Mouse (Mus musculus) MEL (cell line): ENCODE data around the gene Tmem206. TPM values are rescaled to one million over a fixed set of nuclear protein-coding genes. Genes with fewer than 3 reads are reported as not detected.

ENCODE experiments used
- DNase-seq: peaks from one replicate; pipeline ENCODE4 v3.0.0; 2011; ENCODE audit warnings: low read depth, low spot score
- H3K27ac ChIP-seq: 2 replicates; pipeline ENCODE4 v1.5.1; 2012; ENCODE audit warnings: low read depth, mild to moderate bottlenecking, control low read depth, low read length, moderate library complexity; ENCODE audit not compliant: control insufficient read depth
- H3K27me3 ChIP-seq, 2 experiments: fragments of 150-350 bp in 1 of 2; sonication (generic) in 1 of 2; 2 replicates each; pipeline ENCODE4 v1.6.1; 2012; ENCODE audit warnings: low read length in 2 of 2, mild to moderate bottlenecking in 2 of 2, improper control_type of control experiment in 1 of 2, moderate library complexity in 1 of 2; ENCODE audit not compliant: insufficient read depth in 2 of 2, control insufficient read depth in 1 of 2
- H3K36me3 ChIP-seq, 2 experiments: 2 replicates each; pipeline ENCODE4 v1.6.1; 2012 to 2014; ENCODE audit warnings: low read length in 2 of 2, improper control_type of control experiment in 1 of 2, inconsistent platforms in 1 of 2, mild to moderate bottlenecking in 1 of 2; ENCODE audit not compliant: insufficient read depth in 2 of 2, control insufficient read depth in 1 of 2
- H3K4me1 ChIP-seq, 2 experiments: fragments of 150-350 bp in 1 of 2; sonication (generic) in 1 of 2; 2 replicates each; pipeline ENCODE4 v1.6.1; 2012; ENCODE audit warnings: low read length in 2 of 2, improper control_type of control experiment in 1 of 2, mild to moderate bottlenecking in 1 of 2; ENCODE audit not compliant: insufficient read depth in 2 of 2, control insufficient read depth in 1 of 2
- H3K4me3 ChIP-seq, 2 experiments: fragments of 150-350 bp in 1 of 2; sonication (generic) in 1 of 2; 2 replicates each; pipeline ENCODE4 v1.5.1; 2012; ENCODE audit warnings: low read depth in 2 of 2, low read length in 2 of 2, mild to moderate bottlenecking in 2 of 2, moderate library complexity in 2 of 2, control low read depth in 1 of 2, improper control_type of control experiment in 1 of 2; ENCODE audit not compliant: control insufficient read depth in 1 of 2, insufficient read depth in 1 of 2
- H3K79me2 ChIP-seq: 2 replicates; pipeline ENCODE4 v1.6.1; 2012; ENCODE audit warnings: mild to moderate bottlenecking, low read length, moderate library complexity; ENCODE audit not compliant: control insufficient read depth, poor library complexity, insufficient read depth
- H3K9ac ChIP-seq: 2 replicates; pipeline ENCODE4 v1.6.1; 2012; ENCODE audit warnings: low read depth, mild to moderate bottlenecking, control low read depth, low read length, moderate library complexity; ENCODE audit not compliant: control insufficient read depth, poor library complexity, severe bottlenecking
- H3K9me3 ChIP-seq: fragments of 150-350 bp; sonication (generic); replicated peaks from 2 replicates; pipeline ENCODE4 v1.6.1; 2012; ENCODE audit warnings: mild to moderate bottlenecking, low read length, improper control_type of control experiment, moderate library complexity; ENCODE audit not compliant: insufficient read depth
- CHD2 ChIP-seq: IDR thresholded peaks from 2 replicates; pipeline ENCODE4 v1.6.1; 2011; ENCODE audit warnings: low read length, improper control_type of control experiment
- E2F4 ChIP-seq: IDR thresholded peaks from 2 replicates; pipeline ENCODE4 v1.6.1; 2011; ENCODE audit warnings: low read depth, low read length, improper control_type of control experiment, borderline replicate concordance
- ETS1 ChIP-seq: IDR thresholded peaks from 2 replicates; pipeline ENCODE4 v1.6.1; 2012; ENCODE audit warnings: low read depth, mild to moderate bottlenecking, inconsistent platforms, low read length, improper control_type of control experiment, moderate library complexity
- JUND ChIP-seq: IDR thresholded peaks from 2 replicates; pipeline ENCODE4 v1.6.1; 2011; ENCODE audit warnings: low read depth, mild to moderate bottlenecking, improper control_type of control experiment, low read length
- MAFK ChIP-seq: IDR thresholded peaks from 2 replicates; pipeline ENCODE4 v1.6.1; 2011; ENCODE audit warnings: low read depth, mild to moderate bottlenecking, low read length, improper control_type of control experiment, borderline replicate concordance
- MAX ChIP-seq: IDR thresholded peaks from 2 replicates; pipeline ENCODE4 v1.6.1; 2011; ENCODE audit warnings: low read length, improper control_type of control experiment
- MAZ ChIP-seq: IDR thresholded peaks from 2 replicates; pipeline ENCODE4 v1.6.1; 2012; ENCODE audit warnings: low read depth, mild to moderate bottlenecking, inconsistent platforms, low read length, improper control_type of control experiment
- MEF2A ChIP-seq: IDR thresholded peaks from 2 replicates; pipeline ENCODE4 v1.6.1; 2014; ENCODE audit warnings: low read depth, mild to moderate bottlenecking, inconsistent platforms, low read length, improper control_type of control experiment; ENCODE audit not compliant: poor library complexity, insufficient replicate concordance, severe bottlenecking; ENCODE audit errors: extremely low read depth
- MXI1 ChIP-seq: IDR thresholded peaks from 2 replicates; pipeline ENCODE4 v1.6.1; 2011; ENCODE audit warnings: mild to moderate bottlenecking, low read depth, low read length, improper control_type of control experiment
- MYB ChIP-seq: IDR thresholded peaks from 2 replicates; pipeline ENCODE4 v1.6.1; 2011; ENCODE audit warnings: mild to moderate bottlenecking, low read depth, low read length, improper control_type of control experiment
- MYC ChIP-seq: IDR thresholded peaks from 2 replicates; pipeline ENCODE4 v1.6.1; 2011; ENCODE audit warnings: low read depth, mild to moderate bottlenecking, low read length, improper control_type of control experiment, moderate library complexity
- NELFE ChIP-seq: IDR thresholded peaks from 2 replicates; pipeline ENCODE4 v1.6.1; 2011; ENCODE audit warnings: low read depth, low read length, improper control_type of control experiment
- SIN3A ChIP-seq: IDR thresholded peaks from 2 replicates; pipeline ENCODE4 v1.6.1; 2012; ENCODE audit warnings: low read length, improper control_type of control experiment, inconsistent platforms
- TBP ChIP-seq: IDR thresholded peaks from 2 replicates; pipeline ENCODE4 v1.8.0; 2011; ENCODE audit warnings: low read depth, low read length, improper control_type of control experiment
- TCF12 ChIP-seq: IDR thresholded peaks from 2 replicates; pipeline ENCODE4 v1.6.1; 2014; ENCODE audit warnings: low read depth, mild to moderate bottlenecking, inconsistent platforms, low read length, improper control_type of control experiment, moderate library complexity
- ZC3H11A ChIP-seq: IDR thresholded peaks from 2 replicates; pipeline ENCODE4 v1.6.1; 2012; ENCODE audit warnings: low read depth, mild to moderate bottlenecking, inconsistent platforms, low read length, improper control_type of control experiment
- ZMIZ1 ChIP-seq: IDR thresholded peaks from 2 replicates; pipeline ENCODE4 v1.6.1; 2012; ENCODE audit warnings: low read depth, mild to moderate bottlenecking, inconsistent platforms, low read length, improper control_type of control experiment, moderate library complexity
- polyA plus RNA-seq, 2 experiments: library from polyadenylated mRNA; stranded (reverse) in 1 of 2; unstranded in 1 of 2; fragments of >175 nt in 1 of 2; fragments of >200 nt in 1 of 2; gene quantifications; 2 replicates each; pipeline versions ENCODE4 v1.2.1 to v1.2.4; 2012; ENCODE audit warnings: low replicate concordance in 2 of 2, low read depth in 1 of 2; ENCODE audit not compliant: insufficient read length in 2 of 2, insufficient read depth in 1 of 2, missing spikeins in 1 of 2
- total RNA-seq: library from RNA; depleted of rRNA; stranded (reverse); fragments of 300-350 nt; gene quantifications from 2 replicates; pipeline ENCODE4 v1.2.3, GENCODE M21; 2012

Gene Tmem206
- total and polyA plus RNA-seq, 3 experiments = 14.3 to 16.2 TPM; not detected in 1

- no peaks in the 10 kb centered on the region for H3K79me2 ChIP-seq
- 0 out of 4 replicates have a peak, but pooled peaks cover 0 to 6% of the 10 kb centered on the region in 2 experiments for H3K4me1 ChIP-seq
- TF ChIP-seq MAZ (no peak), NELFE (no peak), MYB (no peak), ZC3H11A (no peak), MXI1 (no peak), JUND (no peak), MAX (no peak), MYC (no peak), ETS1 (no peak), E2F4 (no peak), SIN3A (no peak), MEF2A (no peak), TBP (no peak), MAFK (no peak)
Measured at GRCm38 (mm10) chr1:191293996-191294795, 31.5 kb upstream of the Tmem206 start.

GRCm38 (mm10) chr1:191295784-191296183 is 29.9 kb upstream of the Tmem206 start:
- Histone ChIP-seq H3K79me2 (no peaks in the 10 kb centered on the region), H3K27me3 (no peaks in the 10 kb centered on the region; a peak in 2 of 4 replicates), H3K36me3 (no peaks in the 10 kb centered on the region), H3K27ac (no peak overlapping the region), H3K9ac (no peak overlapping the region), H3K4me1 (0 out of 4 replicates have a peak, but pooled peaks cover 0 to 6% of the 10 kb centered on the region in 2 experiments), H3K9me3 (no peaks in the 10 kb centered on the region), H3K4me3 (no peak overlapping the region)
- TF ChIP-seq ZC3H11A (no peak), ZMIZ1 (no peak), TCF12 (no peak), CHD2 (no peak), E2F4 (no peak)
- no peak for DNase-seq

More at GRCm38 (mm10) chr1:191293996-191294795, 31.5 kb upstream of the Tmem206 start:
- no peak overlapping the region for H3K4me3 ChIP-seq
- H3K36me3 ChIP-seq = no peaks in the 10 kb centered on the region
- H3K9me3 ChIP-seq = no peaks in the 10 kb centered on the region
- H3K9ac ChIP-seq = no peak overlapping the region
- H3K27me3 ChIP-seq = no peaks in the 10 kb centered on the region; a peak in 2 of 4 replicates
- no peak overlapping the region for H3K27ac ChIP-seq
- no peak for DNase-seq
